Mouse (Mus musculus) kidney, adult 18-20 months (tissue): ENCODE data around the gene Rpl36a-ps1.
"Not testable (repeated sequence)": the region's sequence is repeated elsewhere in the genome, so short reads cannot be mapped to it uniquely, and the experiment has no call there.

Source experiments
- DNase-seq: peaks from one replicate; pipeline ENCODE4 v3.0.0; 2021

The Rpl36a-ps1 gene

DNA sequence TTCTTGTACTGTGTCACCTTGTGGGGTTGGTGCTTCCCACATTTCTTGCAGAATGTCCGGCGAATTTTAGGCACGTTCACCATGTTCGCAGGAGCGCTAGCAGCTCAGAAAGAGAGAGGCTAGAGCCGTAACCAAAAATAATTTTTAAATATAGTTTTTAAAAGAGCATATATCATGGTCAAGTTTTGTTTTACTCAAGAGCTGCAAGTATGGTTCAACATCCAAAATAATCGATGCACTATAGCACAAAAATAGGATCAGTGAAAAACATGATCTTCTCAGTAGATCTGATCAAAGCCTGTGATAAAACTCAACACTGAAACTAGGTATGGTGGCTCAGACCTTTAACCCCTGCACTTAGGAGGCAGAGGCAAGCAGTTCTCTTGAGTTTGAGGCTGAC lies at the start of gene Rpl36a-ps1:
TSS of gene Rpl36a-ps1 (minus strand) at position 101 of the 400 bp plus-strand sequence.
- no peak for DNase-seq

DNA sequence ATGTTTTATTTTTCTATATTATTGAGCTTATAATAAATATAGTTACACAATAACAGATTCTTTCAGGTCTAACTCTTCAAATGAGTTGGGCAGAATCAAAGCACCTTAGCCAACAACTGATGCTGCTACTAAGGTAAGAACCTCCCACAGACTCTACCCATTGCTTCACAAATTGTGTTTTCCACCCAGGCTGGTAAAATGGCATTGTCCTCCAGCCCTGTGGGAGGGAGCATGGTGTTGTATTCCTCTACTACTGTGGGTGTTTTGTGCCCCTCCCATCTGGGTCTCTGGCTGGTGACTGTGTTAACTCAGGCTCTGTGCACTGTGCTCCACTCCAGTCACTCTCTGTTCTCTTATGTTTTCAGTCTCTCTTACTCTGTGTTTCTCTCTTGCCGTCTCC lies 49.4 kb upstream of the Rpl36a-ps1 start:
- no peak for DNase-seq

DNA sequence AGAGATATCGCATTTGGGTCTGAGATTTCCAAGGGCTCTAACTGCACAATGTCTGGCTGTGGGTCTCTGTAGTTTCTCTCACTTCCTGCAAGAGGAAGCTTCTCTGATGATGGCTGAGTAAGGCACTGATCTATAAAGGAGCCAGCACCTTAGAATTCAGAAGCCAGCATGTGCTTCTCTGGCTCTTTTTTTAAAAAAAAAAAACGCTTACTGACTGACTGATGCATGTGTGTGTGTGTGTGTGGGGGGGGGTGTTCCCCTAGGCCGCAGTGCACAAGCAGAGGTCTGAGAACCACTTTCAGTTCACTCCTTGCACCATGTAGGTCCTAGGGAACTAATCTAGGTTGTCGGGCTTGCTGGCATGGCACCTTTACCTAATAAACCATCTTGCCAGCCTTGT lies 47.3 kb upstream of the Rpl36a-ps1 start:
- DNase-seq = no peak

DNA sequence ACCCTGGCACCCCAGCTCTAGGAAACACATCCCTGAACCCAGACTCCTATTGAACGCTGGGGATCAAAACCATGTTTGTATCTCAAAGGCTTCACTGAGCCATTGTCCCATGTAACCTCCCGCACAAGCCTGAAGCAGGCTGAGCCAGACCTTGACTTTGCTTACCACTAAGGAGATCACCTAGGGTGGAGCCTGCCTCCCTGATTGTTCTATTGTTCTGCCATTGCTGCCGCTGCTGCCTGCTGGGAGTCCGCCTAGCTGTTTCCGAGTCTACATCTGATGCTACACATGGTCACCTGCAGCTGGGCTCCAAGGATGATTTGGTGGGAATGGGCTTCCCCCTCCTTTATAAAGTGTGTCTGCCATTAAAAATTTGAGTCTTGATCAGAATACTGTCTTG lies 45.2 kb upstream of the Rpl36a-ps1 start:
- DNase-seq = not testable (repeated sequence)

DNA sequence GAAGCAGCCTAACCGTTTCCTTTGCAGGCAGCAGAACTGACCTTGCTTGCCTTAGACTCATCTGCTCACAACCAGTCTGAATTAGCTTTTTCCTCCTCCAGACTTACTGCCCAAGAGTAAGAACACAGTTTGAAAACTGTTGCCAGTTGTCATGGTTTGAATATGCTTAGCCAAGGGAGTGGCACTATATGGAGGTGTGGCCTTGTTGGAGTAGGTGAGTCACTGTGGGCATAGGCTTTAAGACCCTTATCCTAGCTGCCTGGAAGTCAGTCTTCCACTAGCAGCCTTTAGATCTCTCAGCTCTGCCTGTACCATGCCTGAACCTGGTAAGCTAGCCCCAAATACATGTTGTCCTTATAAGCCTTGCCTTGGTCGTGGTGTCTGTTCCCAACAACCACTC lies 43.6 kb upstream of the Rpl36a-ps1 start:
- DNase-seq = no peak

DNA sequence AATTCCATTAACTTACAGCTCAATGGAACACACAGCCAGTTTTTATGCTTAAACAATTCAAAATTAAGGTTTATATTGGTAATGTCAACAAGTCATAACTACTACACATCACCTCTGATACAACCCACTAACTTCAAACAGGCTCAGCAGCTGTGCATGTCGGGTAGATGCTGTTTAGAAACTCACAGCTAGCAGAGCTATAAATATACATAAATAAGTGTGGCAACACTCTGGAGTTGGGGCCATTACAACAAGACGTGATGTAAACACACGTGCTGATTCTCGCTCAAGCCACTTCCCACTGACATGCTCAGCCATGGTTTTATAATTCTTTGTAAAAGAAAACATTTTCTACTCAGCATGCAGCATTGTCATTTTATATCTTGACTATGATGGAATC lies 41.9 kb upstream of the Rpl36a-ps1 start:
- no peak for DNase-seq

DNA sequence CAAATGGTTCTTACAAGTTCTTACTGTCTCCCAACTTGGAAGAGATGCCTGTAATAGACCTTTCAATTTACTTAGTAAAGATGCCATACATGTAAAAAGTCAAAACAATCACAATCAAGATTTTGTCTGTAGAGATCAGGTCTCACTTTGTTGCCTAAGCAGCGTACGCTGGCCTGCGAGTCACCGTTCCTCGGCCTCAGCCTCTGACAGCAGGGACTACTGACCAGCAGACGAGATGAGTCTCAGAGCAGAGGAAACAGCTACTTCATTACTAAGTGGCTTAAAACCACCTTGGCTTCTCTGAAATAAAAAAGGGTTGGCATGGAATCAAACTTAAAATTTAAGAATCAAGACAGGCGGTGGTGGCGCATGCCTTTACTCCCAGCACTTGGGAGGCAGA lies 40.7 kb upstream of the Rpl36a-ps1 start:
- not testable (repeated sequence) for DNase-seq

DNA sequence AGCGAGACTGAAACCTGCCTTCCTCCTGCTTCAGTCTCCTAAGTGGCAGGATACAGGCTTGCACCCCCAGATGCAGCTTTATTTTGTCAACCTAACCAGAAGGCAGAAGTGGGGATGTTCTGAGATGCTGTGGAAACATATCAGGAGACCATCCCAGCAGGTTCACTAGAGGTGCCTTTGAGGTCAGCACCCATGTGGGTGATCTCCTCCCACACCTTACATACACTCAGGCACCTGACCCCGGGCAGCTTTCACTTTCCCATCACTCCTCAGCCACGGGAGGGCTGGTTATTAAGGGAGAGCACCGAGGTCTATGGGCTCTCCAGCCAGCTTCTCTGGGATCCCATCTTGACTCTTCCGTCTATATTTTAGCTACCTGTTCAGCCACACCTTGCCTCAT lies 38.5 kb upstream of the Rpl36a-ps1 start:
- DNase-seq = no peak

DNA sequence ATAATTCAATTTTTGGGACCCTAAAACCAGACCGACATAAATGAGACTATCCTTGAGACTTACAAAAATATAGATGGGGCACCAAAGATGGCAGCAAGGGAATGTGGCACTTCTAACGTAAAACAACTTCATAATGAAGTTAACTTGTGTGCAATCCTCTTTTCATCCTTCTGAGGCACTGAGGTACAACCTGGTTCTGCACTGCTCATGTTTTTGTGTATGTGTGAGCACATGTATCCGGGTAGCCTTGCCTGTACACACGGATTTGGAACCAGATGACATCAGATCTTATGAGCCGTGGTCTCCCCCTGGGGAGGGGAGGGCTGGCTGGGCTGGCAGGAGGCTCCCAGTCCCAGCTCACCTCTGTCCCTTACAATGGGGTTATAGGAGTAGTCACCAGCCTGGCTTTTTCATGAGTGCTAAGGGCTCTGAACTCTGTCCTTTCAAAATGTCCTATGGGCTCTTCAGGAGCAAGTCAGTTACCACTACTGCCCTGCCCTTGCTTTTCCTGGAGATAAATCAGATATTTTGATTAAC lies 37.3 kb upstream of the Rpl36a-ps1 start:
- DNase-seq = no peak

DNA sequence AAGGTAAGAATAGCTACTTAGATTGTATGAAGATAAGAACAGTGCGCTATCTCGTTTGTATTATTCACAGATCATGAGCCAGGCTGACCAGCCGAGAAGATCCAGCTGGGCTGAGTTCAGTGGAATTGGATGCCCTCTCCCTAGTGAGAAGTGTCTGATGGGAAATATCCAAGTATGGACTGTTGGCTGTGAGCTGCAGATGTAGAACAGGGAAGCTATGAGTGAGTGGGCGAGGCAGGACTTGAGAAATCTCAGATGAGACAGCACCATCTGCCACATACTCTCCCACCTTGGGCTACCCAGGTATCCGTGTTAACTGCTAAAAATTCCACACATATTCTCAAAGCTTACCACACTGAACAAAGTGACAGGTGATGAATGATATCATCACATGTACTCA lies 35.9 kb upstream of the Rpl36a-ps1 start:
- no peak for DNase-seq

DNA sequence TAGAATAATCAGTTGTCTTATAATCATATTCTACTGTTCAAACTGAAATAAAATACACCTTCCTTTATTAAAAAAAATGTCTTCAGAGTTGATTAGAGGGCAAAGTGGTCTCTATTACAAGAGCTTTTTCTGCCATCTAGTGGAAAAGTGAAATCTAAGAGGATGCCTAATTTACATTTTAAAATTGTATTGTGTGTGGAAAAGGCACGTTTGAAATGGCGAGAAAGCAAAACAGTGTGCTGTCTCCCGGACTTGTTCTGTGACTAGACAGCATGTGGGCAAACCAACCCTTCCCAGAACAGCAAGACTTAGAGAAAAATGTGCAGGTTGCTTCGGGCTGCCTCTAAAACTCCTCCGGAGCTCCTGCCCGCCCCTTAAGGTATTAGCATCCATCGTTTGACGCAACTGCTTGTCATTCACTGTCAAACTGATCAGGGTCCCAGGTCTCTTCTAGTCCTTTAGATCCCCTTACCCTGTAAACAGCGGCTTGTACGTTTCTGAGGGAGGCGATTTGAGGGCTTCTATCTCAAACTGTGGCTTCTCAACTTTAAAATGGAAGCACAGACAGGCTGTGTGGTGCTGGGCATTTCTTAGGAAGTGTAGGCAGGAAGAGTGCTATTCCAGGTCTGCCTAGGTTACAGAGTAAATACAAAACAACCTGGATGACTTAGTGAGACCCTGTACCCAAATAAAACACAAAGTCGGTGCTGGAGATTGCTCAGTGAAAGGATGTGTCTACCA lies 28.4 kb upstream of the Rpl36a-ps1 start:
- no peak for DNase-seq

DNA sequence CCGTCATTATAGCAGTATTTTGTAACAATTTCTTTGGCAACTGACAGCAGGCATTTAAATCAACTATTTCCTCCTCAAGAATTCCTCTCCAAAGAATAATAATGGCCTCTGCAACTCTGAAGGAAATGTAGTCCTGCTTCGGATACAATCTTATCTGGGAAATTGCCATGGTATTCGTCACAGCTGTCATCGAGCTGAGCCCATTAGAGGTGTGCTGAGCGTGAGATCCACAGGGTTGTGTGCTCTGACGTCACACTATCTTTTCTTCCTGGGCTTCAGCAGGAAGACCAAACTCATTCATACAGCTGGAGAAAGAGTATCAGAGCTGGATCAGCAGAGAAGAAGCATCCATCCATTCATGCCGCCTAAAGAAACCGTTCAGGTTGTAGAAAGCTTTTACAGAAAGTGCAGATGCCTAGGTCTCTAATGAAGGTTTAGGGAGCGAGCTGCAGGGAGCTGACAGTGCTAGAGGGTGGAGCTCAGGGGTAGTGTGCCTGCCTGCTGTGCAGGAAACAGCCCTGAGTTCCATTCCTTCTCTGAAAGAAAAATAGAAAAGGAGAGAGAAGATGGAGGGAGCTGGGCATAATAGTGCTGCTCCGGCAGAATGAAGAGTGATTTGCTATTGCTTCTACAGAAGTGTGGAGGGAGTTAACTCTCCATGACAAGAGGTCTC lies 25.2 kb upstream of the Rpl36a-ps1 start:
- no peak for DNase-seq

DNA sequence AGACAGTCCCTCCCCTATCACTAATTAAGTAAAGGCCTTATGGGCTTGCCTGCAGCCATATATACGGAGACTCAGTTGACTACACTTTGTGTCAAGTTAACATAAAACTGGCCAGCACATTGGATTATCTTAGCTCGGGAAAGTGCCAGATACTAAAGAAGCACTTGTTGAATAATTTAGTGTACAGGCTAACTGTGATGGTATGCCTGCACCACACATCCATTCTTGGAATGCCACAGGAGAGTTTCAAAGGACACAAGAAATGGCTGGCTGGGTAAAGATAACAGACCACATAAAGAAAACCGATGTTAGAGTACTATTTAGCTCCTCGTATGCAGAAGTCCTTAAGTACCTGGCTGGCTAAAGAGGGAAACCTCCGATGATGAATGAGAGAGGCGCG lies 24.6 kb upstream of the Rpl36a-ps1 start:
- no peak for DNase-seq

DNA sequence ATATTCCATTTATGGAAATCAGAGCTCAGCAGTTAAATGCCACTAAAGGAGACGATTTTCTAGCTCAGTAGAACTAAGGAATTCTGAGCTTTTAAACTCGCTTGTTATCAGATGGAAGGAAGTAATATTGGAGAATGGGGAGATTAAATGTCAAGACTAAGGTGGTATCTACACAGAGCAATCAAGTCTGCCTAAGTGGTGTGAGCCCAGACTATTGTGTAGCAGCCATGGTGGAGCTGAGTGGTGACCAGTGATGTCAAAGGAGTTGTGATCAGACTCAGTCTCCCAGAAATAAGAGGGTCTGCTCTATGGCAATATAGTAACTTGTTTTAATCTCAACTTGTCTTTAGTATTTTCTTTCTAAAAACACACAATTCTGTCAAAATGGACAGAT lies 16.8 kb upstream of the Rpl36a-ps1 start:
- no peak for DNase-seq

DNA sequence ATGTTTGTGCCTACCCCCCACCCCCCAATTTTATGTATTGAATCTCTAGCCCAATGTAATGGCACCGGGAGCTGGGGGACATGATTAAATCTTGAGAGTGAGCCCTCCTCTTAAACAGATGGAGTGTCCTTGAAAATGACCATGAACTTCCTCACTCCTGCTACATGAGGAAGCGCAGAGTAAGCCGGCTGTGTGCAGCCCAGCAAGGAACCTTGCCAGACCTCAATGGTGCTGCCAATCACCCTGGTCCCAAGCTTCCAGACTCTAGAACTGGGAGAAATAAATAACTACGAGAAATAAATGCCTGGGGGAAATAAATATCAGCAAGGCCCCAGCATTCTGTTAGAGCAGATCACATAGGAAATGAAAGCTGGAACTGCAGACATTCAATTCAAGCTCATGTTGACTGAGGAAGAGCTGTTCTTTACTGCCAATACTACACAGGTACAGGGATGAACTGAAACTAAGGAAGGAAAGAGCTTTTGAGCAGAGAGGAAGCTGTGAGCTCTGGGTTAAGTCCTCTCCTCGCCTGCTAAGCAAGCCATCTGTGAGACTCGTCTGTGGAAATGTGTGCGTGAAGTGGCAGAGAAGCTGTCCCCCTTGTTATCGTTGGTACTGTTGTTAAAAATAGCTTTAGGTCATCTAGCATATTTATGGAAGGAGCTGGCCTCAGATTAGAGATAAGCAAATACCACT lies 16.3 kb upstream of the Rpl36a-ps1 start:
- peak; percentile 9 for DNase-seq

DNA sequence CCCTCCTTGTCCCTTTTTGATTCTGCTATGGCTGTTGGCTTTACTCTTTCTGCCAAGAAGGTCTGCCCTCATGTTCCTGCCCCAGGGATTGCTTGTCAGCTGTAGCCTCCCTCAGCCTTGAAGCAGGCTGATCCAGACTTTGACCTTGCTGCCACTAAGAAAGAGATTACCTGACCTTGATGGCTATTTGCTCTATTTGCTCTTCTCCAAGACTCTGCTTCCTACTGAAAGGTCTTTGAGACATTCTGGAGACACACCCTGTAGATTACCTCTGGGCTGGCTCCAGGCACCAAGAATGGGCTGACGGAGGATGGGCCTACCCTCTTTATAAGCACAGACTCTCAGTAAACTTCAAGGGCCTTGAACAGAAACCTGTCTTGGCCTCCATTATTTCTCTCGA lies 1.6 kb downstream of the Rpl36a-ps1 start:
- DNase-seq = no peak

DNA sequence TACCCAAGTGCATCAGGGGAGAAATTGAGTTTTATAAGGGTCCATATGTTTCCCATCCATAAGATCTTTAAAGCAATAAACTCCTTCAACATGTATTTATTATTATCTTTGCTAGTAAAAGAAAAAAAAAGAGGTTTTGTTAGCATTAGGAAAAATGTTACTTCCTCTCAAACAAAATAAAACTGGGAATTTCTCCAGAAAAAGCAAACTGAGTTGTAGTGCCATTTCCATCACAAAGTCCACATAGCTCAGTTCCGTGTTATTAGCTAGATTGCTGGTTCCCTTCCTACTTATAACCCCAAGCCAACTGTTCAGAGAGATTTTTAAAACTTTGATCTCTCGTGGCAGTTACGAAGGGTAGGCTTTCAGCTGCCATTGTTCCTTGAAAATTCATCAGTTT lies 3.5 kb downstream of the Rpl36a-ps1 start:
- DNase-seq = no peak

DNA sequence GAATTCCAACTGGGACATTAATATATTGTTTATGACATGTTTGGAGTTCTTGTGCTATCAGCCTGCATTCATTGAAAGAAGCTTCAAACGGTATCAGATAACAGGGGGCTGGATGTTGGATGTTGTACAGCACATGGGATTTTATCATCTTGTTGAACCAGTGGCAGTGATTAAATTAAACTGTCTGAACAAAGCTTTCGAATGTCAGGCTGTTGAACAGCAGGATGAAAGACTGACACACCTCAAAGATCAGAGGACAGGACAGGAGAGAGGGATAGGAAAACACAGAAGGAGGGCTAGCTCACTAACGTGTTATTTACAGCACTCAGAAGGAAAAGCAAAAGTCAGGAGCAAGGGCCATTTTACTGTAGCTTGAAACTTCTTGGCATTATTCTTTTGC lies 4.3 kb downstream of the Rpl36a-ps1 start:
- no peak for DNase-seq

DNA sequence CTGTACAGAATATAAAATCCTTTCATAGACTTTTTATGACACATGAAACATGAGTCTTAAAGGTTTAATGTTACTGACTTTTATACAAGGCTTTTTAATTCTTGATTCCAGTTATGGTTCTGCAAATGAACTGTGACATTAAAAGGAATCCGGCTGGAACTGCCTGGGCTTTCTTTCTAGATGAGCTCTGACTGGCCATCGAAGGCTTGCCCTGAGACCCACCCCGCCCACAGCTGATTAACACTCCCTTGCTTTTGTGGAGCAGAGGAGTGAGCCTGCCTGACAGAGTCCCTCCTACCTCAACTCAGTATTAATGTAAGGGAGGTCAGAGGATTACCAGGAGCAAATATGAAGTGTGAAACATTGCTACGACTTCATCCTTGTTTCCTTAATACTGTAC lies 22.2 kb downstream of the Rpl36a-ps1 start:
- DNase-seq = no peak

DNA sequence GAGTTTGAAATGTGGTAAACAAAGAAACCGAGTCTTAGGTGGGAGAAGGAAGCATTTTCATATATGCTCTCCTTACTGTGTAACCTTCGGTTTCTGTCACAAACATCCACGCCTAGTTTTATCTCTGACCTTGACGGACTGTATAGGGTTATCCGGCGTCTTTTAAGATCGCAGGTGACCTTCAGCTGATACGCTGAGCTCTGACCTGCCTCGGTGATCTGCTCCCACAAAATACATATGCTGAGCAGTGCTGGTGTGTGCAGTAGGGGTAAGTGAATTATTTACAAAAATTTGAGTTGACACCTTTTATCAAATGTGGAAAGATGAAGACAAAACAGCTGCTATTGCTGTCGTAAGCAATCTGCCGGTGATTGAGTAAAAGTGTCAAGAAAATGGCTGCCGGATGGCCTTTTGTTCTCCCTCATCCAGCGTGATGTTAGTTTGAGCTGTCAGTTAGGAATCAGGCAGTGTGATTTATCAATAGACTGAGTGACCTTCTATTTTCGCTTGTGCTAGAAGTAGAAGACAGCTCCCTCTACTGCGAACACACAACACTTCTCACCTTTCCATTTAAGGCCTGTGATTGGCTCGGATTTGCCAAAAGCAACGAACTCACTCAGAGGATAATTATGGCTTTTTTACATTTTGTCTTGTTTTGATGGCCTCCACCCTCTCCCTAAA lies 35.0 kb downstream of the Rpl36a-ps1 start:
- no peak for DNase-seq

DNA sequence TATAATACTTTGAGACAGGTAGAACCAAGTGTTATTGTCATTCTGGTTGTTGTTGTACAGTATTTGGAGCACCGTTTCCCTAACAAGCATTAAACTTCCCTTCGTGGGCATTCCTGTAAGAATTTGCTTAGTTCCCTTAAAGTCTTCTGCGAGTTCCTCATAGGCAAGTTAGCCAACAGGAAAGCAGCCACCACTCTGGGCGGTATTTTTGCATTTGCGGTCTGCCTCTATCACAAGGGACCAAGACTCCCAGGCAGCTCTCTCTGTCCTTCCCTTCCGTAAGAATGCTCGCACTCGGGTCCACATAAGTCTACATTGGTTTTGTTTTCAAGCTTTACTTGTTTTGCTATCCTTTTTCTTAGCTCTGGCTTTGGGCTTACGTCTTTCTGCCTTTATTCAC lies 37.3 kb downstream of the Rpl36a-ps1 start:
- no peak for DNase-seq

DNA sequence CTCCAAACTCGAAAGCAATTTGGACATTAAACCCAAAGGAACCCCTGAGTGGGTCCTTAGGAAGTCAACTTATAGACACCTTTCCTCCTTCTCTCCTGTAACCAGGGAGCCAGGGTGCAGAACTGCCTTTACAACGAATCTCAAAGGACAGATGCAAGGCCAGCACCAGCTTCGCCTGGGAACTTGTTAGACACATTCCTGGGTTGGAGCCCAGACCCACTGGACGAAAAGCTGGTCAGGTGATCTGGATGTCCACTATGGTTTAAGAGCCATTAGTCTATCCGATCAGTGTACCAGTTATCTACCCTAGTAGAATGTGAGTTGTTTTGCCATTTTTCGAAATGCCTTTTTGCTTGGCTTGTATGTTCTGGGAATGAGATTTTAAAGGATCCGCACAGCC lies 41.7 kb downstream of the Rpl36a-ps1 start:
- no peak for DNase-seq

DNA sequence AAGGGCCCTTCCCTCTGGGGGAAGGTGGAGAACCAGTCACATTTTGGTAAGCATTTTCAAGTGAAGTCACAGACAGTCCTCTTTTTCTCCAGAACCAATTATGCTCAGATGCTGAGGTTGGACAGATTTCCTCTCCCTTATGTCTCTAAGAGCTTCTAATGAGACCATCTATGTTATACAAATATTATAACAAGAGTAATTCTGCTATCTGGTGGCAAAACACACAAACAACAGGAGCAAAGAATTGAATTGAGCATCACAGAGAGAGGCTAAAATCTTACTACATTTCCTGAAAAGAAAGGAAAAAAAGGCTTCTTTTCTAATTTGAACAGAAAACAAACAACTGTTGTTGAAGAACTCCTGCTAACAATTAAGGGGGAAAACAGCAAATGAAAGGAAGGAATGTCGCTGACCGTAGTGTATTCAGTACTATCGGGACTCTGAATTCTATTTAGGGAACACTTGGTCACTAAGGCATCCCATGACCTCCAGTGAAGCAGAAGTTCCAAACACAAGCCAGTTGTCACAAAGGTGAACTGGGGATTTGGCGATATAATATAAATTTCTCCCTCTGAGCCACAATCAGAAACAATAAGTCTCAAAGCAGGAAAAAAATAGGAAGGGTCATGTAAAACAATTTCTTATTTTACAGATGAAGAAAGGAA lies 42.4 kb downstream of the Rpl36a-ps1 start:
- no peak for DNase-seq
